Mouse (Mus musculus) small intestine, adult 2 months (tissue): ENCODE results near the gene Ppp3r1.

ENCODE experiments used
- CTCF ChIP-seq: fragments of 200-500 bp; IDR thresholded peaks from 2 replicates; pipeline ENCODE4 v1.5.1; 2012; ENCODE audit warnings: low read depth, mild to moderate bottlenecking, control low read depth, inconsistent platforms, low read length, moderate library complexity, mixed read lengths; ENCODE audit not compliant: insufficient replicate concordance, insufficient read length; ENCODE audit errors: extremely low read depth
- POLR2A ChIP-seq: fragments of 200-500 bp; IDR thresholded peaks from 2 replicates; pipeline ENCODE4 v1.6.1; 2012; ENCODE audit warnings: low read depth, mild to moderate bottlenecking, control low read depth, inconsistent platforms, low read length, moderate library complexity

- TF ChIP-seq CTCF (no peak), POLR2A (no peak)
Measured at GRCm38 (mm10) chr11:17192151-17192844, 33.2 kb downstream of the Ppp3r1 start.
